In genomic region chr10:38059050-38059449, GRCm38 (mm10) we compare ENCODE assay signal across 12 mouse cellular contexts.
"Had no signal": no experiment of that assay in that cellular context is flagged by ENCODE, and none has a peak within 500 bp of the region (broad histone marks: within the 10 kb centered on the region; RNA-seq: fewer than 3 reads in every experiment).

No protein-coding gene starts in this region.

- DNase-seq: kidney, adult 18-20 months; kidney, adult 9 months; kidney, postnatal 14 days; liver, postnatal 0 days; lung, embryonic 14.5 days; thymus, postnatal 25 days had no signal

- ATAC-seq: liver, postnatal 0 days; lung, postnatal 0 days; midbrain, embryonic 13.5 days; midbrain, embryonic 16.5 days had no signal

- H3K4me3 ChIP-seq: midbrain, embryonic 13.5 days had no signal

- H3K27ac ChIP-seq: liver, embryonic 14.5 days; macrophage; midbrain, embryonic 13.5 days; stomach, postnatal 0 days had no signal

- H3K27me3 ChIP-seq: midbrain, embryonic 13.5 days had no signal

- H3K4me2 ChIP-seq: lung, embryonic 14.5 days; midbrain, embryonic 13.5 days had no signal
